Mouse (Mus musculus) kidney, adult 2 months (tissue): ENCODE measurements around the gene Bcar3.

Experiments
- CTCF ChIP-seq: fragments of 200-500 bp; conservative IDR thresholded peaks from 2 replicates; pipeline ENCODE4 v1.5.1; 2011; ENCODE audit warnings: low read depth, mild to moderate bottlenecking, control low read depth, low read length, moderate library complexity, mixed read lengths; ENCODE audit not compliant: insufficient read depth, insufficient read length
- POLR2A ChIP-seq: fragments of 200-500 bp; IDR thresholded peaks from one replicate; pipeline ENCODE4 v1.6.1; 2011; ENCODE audit warnings: low read depth, low read length, control low read depth

DNA sequence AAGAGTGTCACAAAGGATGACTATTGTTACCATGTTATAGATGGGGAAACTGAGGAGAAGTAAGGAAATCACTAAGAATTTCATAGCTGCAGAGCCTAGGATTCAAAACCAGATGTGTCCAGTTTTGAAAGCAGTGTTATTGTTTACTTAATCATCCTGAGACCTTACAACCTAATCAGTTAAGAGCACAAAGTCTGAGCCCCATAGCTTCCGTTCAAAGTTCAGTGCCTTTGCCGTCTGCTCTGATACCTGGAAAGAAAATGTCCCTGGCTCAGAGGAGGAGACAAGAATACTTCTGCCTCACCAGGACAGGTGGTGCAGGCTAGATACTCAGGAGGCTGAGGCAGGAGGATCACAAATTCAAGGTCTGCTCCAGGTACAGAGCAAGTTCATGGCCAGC, 117.7 kb downstream of the Bcar3 start:
- TF ChIP-seq CTCF (no peak), POLR2A (no peak)
